Comparison of ENCODE assay signal across 19 mouse cellular contexts in genomic region chr9:14316618-14317017, GRCm38 (mm10). TPM values are rescaled to one million over a fixed set of nuclear protein-coding genes. Genes with fewer than 3 reads are reported as not detected.
DNase-seq lines count a peak whose midpoint lies in the region; TF ChIP-seq lines count a peak whose summit lies in the region.
"Had no signal": no experiment of that assay in that cellular context is flagged by ENCODE, and none has a peak within 500 bp of the region (broad histone marks: within the 10 kb centered on the region; RNA-seq: fewer than 3 reads in every experiment).

No protein-coding gene starts in this region.

- H3K4me1 ChIP-seq in heart, embryonic 10.5 days: no peaks in the 10 kb centered on the region
- H3K4me1 ChIP-seq in ES-E14 (ENCODE audit: control insufficient read depth in 2 of 2, insufficient read depth in 2 of 2, low read length in 2 of 2, poor library complexity in 1 of 2): no peaks in the 10 kb centered on the region
- H3K4me1 ChIP-seq: embryonic facial prominence, embryonic 10.5 days; embryonic facial prominence, embryonic 12.5 days; forebrain, embryonic 13.5 days; forebrain, embryonic 15.5 days had no signal

- H3K27ac ChIP-seq in heart, embryonic 10.5 days: no peak overlapping the region
- H3K27ac ChIP-seq in ES-E14 (ENCODE audit: insufficient read depth, low read depth, low read length, poor library complexity, severe bottlenecking): no peak overlapping the region
- H3K27ac ChIP-seq: embryonic facial prominence, embryonic 10.5 days; embryonic facial prominence, embryonic 12.5 days; forebrain, embryonic 13.5 days; forebrain, embryonic 15.5 days had no signal

- 86% methylated on average over 1 of the region's 1 CpGs for WGBS in heart, embryonic 10.5 days

- H3K9ac ChIP-seq in ES-E14 (ENCODE audit: insufficient read depth, low read depth, low read length, poor library complexity, severe bottlenecking): no peak overlapping the region
- H3K9ac ChIP-seq: embryonic facial prominence, embryonic 12.5 days; forebrain, embryonic 13.5 days; forebrain, embryonic 15.5 days; forebrain, postnatal 0 days had no signal

- no peaks in the 10 kb centered on the region for H3K9me3 ChIP-seq in heart, embryonic 10.5 days
- H3K9me3 ChIP-seq in ES-E14 (ENCODE audit: control insufficient read depth, insufficient read depth, low read depth, low read length): no peaks in the 10 kb centered on the region
- H3K9me3 ChIP-seq: embryonic facial prominence, embryonic 10.5 days; embryonic facial prominence, embryonic 12.5 days; forebrain, embryonic 13.5 days; forebrain, embryonic 15.5 days had no signal

- H3K36me3 ChIP-seq in heart, embryonic 10.5 days: peaks cover 41% of the 10 kb centered on the region
- peaks cover 2% of the 10 kb centered on the region; the same call in 1 of the 2 replicates for H3K36me3 ChIP-seq in ES-E14 (ENCODE audit: control insufficient read depth, insufficient read depth, low read length, poor library complexity, severe bottlenecking)

- no peaks in the 10 kb centered on the region for H3K27me3 ChIP-seq in heart, embryonic 10.5 days (ENCODE audit: insufficient read depth, poor library complexity, severe bottlenecking)
- H3K27me3 ChIP-seq: embryonic facial prominence, embryonic 12.5 days; forebrain, embryonic 13.5 days; forebrain, embryonic 15.5 days; Patski had no signal

- DNase-seq in heart, embryonic 10.5 days (ENCODE audit: low spot score): peak; percentile 24
- no peak for DNase-seq in heart, adult 18-20 months
- no peak for DNase-seq in ES-E14 (ENCODE audit: low read depth, low spot score)
- DNase-seq in right cerebral cortex, postnatal 36 days (ENCODE audit: low spot score in 2 of 2): no peak
- no peak for DNase-seq in right cerebral cortex, postnatal 14 days
- DNase-seq: adrenal gland, adult 8-10 months; adrenal gland, postnatal 14 days; adrenal gland, postnatal 36 days; cerebellum, adult 11-12 months; cerebellum, adult 2 months; cerebellum, adult 9-10 months; cerebellum, postnatal 10 days; cerebellum, postnatal 25 days; forebrain, postnatal 0 days had no signal

- in situ Hi-C loops in ES-E14 (cut with MboI; ENCODE audit: low sequenced_read_pairs in 2 of 2, unreplicated experiment in 2 of 2): no loop called here

- H3K4me3 ChIP-seq in heart, embryonic 10.5 days: no peak overlapping the region
- H3K4me3 ChIP-seq in ES-E14 (ENCODE audit: insufficient read depth in 1 of 2, low read depth in 1 of 2, low read length in 2 of 2, poor library complexity in 1 of 2, severe bottlenecking in 1 of 2): no peak overlapping the region
- H3K4me3 ChIP-seq: embryonic facial prominence, embryonic 10.5 days; embryonic facial prominence, embryonic 12.5 days; forebrain, embryonic 13.5 days; forebrain, embryonic 15.5 days had no signal

TF ChIP-seq in ES-E14, 5 proteins besides CTCF, POLR2A, EP300 and RAD21:
- TF ChIP-seq ZC3H11A (IDR thresholded peaks at IDR 0.05; ENCODE audit: borderline replicate concordance, low read depth, low read length) (no peak), MAFK (IDR thresholded peaks at IDR 0.05; ENCODE audit: insufficient read depth, low read depth, low read length) (peak; percentile 97), HCFC1 (IDR thresholded peaks at IDR 0.05; ENCODE audit: borderline replicate concordance, insufficient read depth, low read length) (no peak), CHD2 (IDR thresholded peaks at IDR 0.05; ENCODE audit: low read depth, low read length) (no peak), ZNF384 (IDR thresholded peaks at IDR 0.05; ENCODE audit: low read depth, low read length) (no peak)
TF ChIP-seq in ES-E14: peak in this region for 1.

RNA-seq across cellular contexts. Expression of gene Sesn3, which starts 41.8 kb away (rescaled TPM):
- 12.3 and 13.6 TPM in 2 replicates for polyA plus RNA-seq in heart, embryonic 10.5 days (2016; fragmentation: Nextera tagmentation; extraction: Ambion mirVana)
- 10 to 100 TPM; 21.4 to 25.5 TPM for total RNA-seq in heart, adult 18-20 months (2021)
- total RNA-seq in ES-E14 (2012; rRNA removed): 7.1 and 10.0 TPM in 2 replicates
